Mouse (Mus musculus): ENCODE results near the gene Pafah1b3. TPM values are rescaled to one million over a fixed set of nuclear protein-coding genes. Genes with fewer than 3 reads are reported as not detected.

Pafah1b3 gene
- polyA plus RNA-seq, 1 experiment from 2014 or later, result 142 TPM

Other genes with a start within 250 kb of the Pafah1b3 start
- gene Grik5, start 225.6 kb downstream of the Pafah1b3 start, polyA plus RNA-seq (2015; fragmentation: Nextera tagmentation; extraction: Ambion mirVana), result 0.80 and 1.2 TPM in 2 replicates
- gene Zfp574, start 225.4 kb downstream of the Pafah1b3 start, polyA plus RNA-seq (2015; fragmentation: Nextera tagmentation; extraction: Ambion mirVana), result 18.1 and 20.8 TPM in 2 replicates
- gene Pou2f2, start 118.3 kb downstream of the Pafah1b3 start, polyA plus RNA-seq (2015; fragmentation: Nextera tagmentation; extraction: Ambion mirVana), result 1.5 and 1.9 TPM in 2 replicates
- 28.4 and 32.8 TPM in 2 replicates for gene Dedd2, start 77.4 kb downstream of the Pafah1b3 start, polyA plus RNA-seq (2015; fragmentation: Nextera tagmentation; extraction: Ambion mirVana)
- gene Zfp526, start 76.6 kb downstream of the Pafah1b3 start, polyA plus RNA-seq (2015; fragmentation: Nextera tagmentation; extraction: Ambion mirVana), result 2.7 and 3.1 TPM in 2 replicates
- gene Gsk3a, start 60.1 kb downstream of the Pafah1b3 start, polyA plus RNA-seq (2015; fragmentation: Nextera tagmentation; extraction: Ambion mirVana), result 16.7 and 17.5 TPM in 2 replicates
- 4.5 and 6.4 TPM in 2 replicates for gene Erf, start 47.2 kb downstream of the Pafah1b3 start, polyA plus RNA-seq (2015; fragmentation: Nextera tagmentation; extraction: Ambion mirVana)
- gene Cic, start 30.3 kb downstream of the Pafah1b3 start, polyA plus RNA-seq (2015; fragmentation: Nextera tagmentation; extraction: Ambion mirVana), result 28.4 and 37.2 TPM in 2 replicates
- 0.22 and 0.23 TPM in 2 replicates for gene Prr19, start 3.4 kb upstream of the Pafah1b3 start, polyA plus RNA-seq (2015; fragmentation: Nextera tagmentation; extraction: Ambion mirVana)
- not detected in 2 replicates for gene Tmem145, start 8.1 kb upstream of the Pafah1b3 start, polyA plus RNA-seq (2015; fragmentation: Nextera tagmentation; extraction: Ambion mirVana)
- 1.9 and 2.0 TPM in 2 replicates for gene Megf8, start 19.2 kb upstream of the Pafah1b3 start, polyA plus RNA-seq (2015; fragmentation: Nextera tagmentation; extraction: Ambion mirVana)
- gene Cnfn, start 71.7 kb upstream of the Pafah1b3 start, polyA plus RNA-seq (2015; fragmentation: Nextera tagmentation; extraction: Ambion mirVana), result 4.1 and 11.4 TPM in 2 replicates
- 7.5 and 8.4 TPM in 2 replicates for gene Lipe, start 100.7 kb upstream of the Pafah1b3 start, polyA plus RNA-seq (2015; fragmentation: Nextera tagmentation; extraction: Ambion mirVana)
- gene Cxcl17, start 114.9 kb upstream of the Pafah1b3 start, polyA plus RNA-seq (2015; fragmentation: Nextera tagmentation; extraction: Ambion mirVana), result 1.0 and 2.0 TPM in 2 replicates
- gene Ceacam1, start 179.6 kb upstream of the Pafah1b3 start, polyA plus RNA-seq (2015; fragmentation: Nextera tagmentation; extraction: Ambion mirVana), result 2.0 and 2.5 TPM in 2 replicates
- gene Ceacam2, start 241.9 kb upstream of the Pafah1b3 start, polyA plus RNA-seq (2015; fragmentation: Nextera tagmentation; extraction: Ambion mirVana), result not detected in 2 replicates